Mouse (Mus musculus): ENCODE results near the gene Tbc1d9b. TPM values are rescaled to one million over a fixed set of nuclear protein-coding genes. Genes with fewer than 3 reads are reported as not detected.

Gene Tbc1d9b
- total RNA-seq, 2 experiments from 2014 or later: 71.9 to 77.0 TPM

DNA sequence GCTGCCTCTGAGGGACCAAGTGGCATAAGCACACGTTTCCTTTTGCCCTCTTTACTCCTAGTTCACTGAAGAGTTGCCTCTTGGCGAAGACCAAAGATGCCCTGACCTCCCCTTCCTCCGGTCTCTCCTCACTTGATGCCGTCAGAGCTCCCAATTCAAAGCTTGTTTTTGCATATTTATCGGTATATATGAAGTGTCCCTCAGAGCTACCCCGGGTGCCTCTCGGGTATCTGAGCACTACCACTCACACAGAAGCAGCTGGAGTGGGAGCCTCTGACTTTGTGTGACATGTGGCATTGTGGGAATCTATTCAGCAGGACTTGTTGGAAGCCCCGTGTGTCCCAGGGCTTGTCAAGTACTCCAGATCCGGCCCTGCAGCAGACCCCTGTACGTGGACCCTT lies 605 bp downstream of the Tbc1d9b start:
- no peak for DNase-seq (ENCODE audit: extremely low spot score in 1 of 2, low spot score in 2 of 2)
- intact Hi-C loops (cut with DNase I): loop anchor here (1.0 kb wide), 1 partner anchor 144 kb away; no protein-coding TSS in a partner anchor

- DNase-seq (ENCODE audit: extremely low spot score in 1 of 2, low spot score in 2 of 2): no peak
- intact Hi-C loops (cut with DNase I): no loop called here
Observed at GRCm38 (mm10) chr11:50132265-50132664, 1.1 kb downstream of the Tbc1d9b start.

GRCm38 (mm10) chr11:50134136-50134859 lies 3.1 kb downstream of the Tbc1d9b start:
- intact Hi-C loops (cut with DNase I): no loop called here

GRCm38 (mm10) chr11:50138206-50138822 lies 7.1 kb downstream of the Tbc1d9b start:
- intact Hi-C loops (cut with DNase I): no loop called here
- no peak for DNase-seq (ENCODE audit: extremely low spot score in 1 of 2, low spot score in 2 of 2)

More at GRCm38 (mm10) chr11:50134136-50134859, 3.1 kb downstream of the Tbc1d9b start:
- no peak for DNase-seq (ENCODE audit: extremely low spot score in 1 of 2, low spot score in 2 of 2)

GRCm38 (mm10) chr11:50139571-50139970 lies 8.4 kb downstream of the Tbc1d9b start:
- DNase-seq (ENCODE audit: extremely low spot score in 1 of 2, low spot score in 2 of 2): no peak
- intact Hi-C loops (cut with DNase I): no loop called here

DNA sequence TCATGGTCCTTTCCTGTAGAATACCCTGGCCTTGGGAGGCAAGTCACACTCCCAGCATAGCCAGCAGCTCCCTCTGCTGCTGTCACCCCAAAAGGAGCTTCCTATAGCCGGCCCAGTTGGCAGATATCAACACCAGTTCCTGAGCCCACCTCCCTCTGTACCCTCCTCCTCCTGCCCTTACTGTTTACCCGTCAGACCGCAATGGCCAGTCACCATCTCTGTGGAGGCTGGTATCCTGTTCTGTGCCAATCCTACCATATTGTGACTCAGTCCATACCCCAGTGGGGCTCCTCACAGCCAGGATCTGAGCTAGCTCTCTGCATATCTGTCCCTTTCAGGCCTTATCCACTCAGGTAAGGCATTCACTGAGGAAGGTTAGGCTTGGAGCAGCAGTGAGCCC lies 14.3 kb downstream of the Tbc1d9b start:
- DNase-seq (ENCODE audit: extremely low spot score in 1 of 2, low spot score in 2 of 2): no peak
- intact Hi-C loops (cut with DNase I): no loop called here

GRCm38 (mm10) chr11:50146121-50146520 lies 14.9 kb downstream of the Tbc1d9b start:
- DNase-seq (ENCODE audit: extremely low spot score in 1 of 2, low spot score in 2 of 2): no peak
- intact Hi-C loops (cut with DNase I): no loop called here

DNA sequence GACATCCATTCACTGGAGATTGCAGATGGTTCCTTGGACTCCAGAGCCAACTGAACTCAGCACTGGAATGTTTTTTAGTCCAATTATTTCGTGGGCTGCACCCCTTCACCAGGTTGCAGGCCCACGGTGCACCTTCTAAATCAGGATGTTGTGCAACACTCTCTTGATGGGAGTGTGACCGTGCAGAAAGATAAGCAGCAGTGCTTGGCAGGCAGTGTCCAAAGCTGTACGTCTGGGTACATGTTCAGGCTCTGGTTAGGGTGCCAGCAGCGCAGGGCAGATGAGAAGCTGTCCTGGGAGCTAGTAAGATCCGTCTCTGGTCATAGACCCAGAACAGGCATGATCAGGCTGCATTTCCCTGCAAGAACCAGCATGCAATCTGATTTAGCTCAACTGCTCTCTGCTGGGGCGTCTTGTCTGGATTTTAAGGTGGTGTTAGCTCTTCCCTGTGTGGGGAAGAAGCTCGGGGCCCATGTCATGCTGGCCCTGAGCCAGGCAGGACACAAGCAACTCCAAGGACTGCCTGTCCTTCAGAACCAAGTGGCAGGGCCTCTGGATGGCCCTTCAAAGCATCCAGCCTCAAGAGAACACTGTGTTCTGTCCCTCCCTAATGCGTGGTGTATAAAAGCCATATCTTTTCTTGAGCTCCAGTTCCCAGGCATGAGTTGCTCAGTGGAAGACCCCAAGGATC lies 16.2 kb downstream of the Tbc1d9b start:
- DNase-seq (ENCODE audit: extremely low spot score in 1 of 2, low spot score in 2 of 2): no peak
- intact Hi-C loops (cut with DNase I): no loop called here

GRCm38 (mm10) chr11:50147958-50148476 lies 16.8 kb downstream of the Tbc1d9b start:
- intact Hi-C loops (cut with DNase I): no loop called here

GRCm38 (mm10) chr11:50149200-50149599 lies 18.0 kb downstream of the Tbc1d9b start:
- intact Hi-C loops (cut with DNase I): no loop called here
- no peak for DNase-seq (ENCODE audit: extremely low spot score in 1 of 2, low spot score in 2 of 2)

More at GRCm38 (mm10) chr11:50147958-50148476, 16.8 kb downstream of the Tbc1d9b start:
- DNase-seq (ENCODE audit: extremely low spot score in 1 of 2, low spot score in 2 of 2): no peak

DNA sequence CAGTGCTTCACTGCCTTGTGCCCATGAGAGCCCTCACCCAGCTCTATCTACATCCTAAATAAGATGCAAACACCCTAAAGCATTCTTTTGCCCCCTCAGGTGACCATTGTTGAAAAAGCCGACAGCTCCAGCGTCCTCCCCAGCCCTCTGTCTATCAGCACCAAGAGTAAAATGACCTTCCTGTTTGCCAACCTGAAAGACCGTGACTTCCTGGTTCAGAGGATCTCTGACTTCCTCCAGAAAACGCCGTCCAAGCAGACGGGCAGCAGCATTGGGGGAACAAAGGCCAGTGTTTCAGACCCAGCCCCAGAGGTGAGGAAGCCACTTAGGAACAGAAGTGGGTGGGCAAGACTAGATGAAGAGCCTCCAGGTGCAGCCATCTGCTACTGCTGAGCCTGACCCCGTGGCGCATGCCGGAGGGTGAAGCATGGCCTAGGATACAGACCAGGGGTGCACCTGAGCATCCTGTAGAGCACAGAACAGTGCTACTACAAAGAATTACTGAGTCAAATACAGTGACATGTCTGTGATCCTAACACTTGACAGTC lies 18.5 kb downstream of the Tbc1d9b start:
- no peak for DNase-seq (ENCODE audit: extremely low spot score in 1 of 2, low spot score in 2 of 2)
- intact Hi-C loops (cut with DNase I): no loop called here

- intact Hi-C loops (cut with DNase I): no loop called here
- DNase-seq (ENCODE audit: extremely low spot score in 1 of 2, low spot score in 2 of 2): no peak
Observed at GRCm38 (mm10) chr11:50151374-50151773, 20.2 kb downstream of the Tbc1d9b start.

- DNase-seq (ENCODE audit: extremely low spot score in 1 of 2, low spot score in 2 of 2): no peak
- intact Hi-C loops (cut with DNase I): no loop called here
Observed at GRCm38 (mm10) chr11:50154166-50154565, 23.0 kb downstream of the Tbc1d9b start.

DNA sequence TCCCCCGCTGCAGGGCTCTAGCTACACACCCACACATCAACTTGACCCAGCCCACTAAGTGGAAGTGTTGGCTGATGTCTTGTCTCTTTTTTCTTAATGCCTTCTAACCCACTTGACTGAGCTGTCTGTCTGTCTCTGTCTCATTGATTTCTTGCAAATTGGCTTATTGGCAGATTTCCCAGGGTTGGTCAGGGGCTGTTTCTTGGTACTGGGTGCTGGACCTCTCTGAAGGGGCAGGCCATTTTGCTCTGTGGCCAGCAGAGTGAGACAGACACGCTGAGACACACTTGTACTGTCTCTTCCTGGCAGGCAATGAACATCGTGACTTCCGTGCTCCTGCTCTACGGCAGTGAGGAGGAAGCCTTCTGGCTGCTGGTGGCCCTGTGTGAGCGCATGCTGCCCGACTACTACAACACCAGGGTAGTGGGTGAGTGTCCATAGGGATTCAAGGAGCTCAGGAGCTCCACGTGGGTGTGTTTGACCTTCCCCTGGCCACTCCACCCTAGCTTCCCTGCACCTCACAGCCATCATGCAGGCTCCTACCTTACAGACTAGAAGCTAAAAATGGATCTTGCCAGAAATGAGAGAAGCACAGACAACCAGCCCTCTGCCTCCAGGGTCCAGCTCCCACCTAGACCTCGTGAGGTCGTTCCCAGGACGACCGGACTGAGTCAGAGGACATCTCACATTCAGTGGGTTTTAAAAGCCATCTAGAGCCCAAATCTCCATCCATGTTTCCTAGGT lies 23.8 kb downstream of the Tbc1d9b start:
- intact Hi-C loops (cut with DNase I): no loop called here
- DNase-seq (ENCODE audit: extremely low spot score in 1 of 2, low spot score in 2 of 2): no peak

DNA sequence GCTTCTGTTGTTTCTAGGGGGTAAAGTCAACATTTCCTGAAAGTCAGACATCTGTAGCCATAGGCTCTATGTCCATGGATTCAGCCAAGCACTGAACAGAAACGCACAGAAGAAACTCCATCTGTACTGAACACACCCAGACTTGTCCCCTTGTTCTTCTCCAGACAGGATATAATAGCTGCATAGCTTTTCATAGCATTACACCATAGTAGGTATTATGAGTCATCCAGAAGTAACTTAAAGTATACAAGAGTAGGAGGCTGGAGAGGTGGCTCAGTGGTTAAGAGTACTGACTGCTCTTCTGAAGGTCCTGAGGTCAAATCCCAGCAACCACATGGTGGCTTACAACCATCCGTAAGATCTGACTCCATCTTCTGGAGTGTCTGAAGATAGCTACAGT lies 24.6 kb downstream of the Tbc1d9b start:
- intact Hi-C loops (cut with DNase I): no loop called here
- no peak for DNase-seq (ENCODE audit: extremely low spot score in 1 of 2, low spot score in 2 of 2)

- intact Hi-C loops (cut with DNase I): no loop called here
Observed at GRCm38 (mm10) chr11:50156725-50157258, 25.6 kb downstream of the Tbc1d9b start.

DNA sequence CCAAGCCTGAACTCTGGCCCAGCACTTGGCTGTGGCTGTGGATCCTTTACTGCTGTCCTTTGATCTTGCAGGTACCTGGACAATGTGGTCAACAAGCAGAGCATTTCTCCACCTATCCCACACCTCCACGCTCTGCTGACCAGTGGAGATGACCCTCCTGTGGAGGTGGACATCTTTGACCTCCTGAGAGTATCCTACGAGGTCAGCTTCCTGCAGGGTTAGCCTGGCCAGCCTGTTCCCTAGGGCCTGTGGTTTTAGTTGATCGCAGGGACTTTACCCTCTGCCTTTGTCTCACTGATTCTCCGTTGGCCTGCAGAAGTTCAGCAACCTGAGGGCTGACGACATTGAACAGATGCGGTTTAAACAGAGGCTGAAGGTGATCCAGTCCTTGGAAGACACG lies 27.1 kb downstream of the Tbc1d9b start:
- intact Hi-C loops (cut with DNase I): no loop called here

More at GRCm38 (mm10) chr11:50156725-50157258, 25.6 kb downstream of the Tbc1d9b start:
- DNase-seq (ENCODE audit: extremely low spot score in 1 of 2, low spot score in 2 of 2): peak in 1 of 2 experiments; percentile 36

DNA sequence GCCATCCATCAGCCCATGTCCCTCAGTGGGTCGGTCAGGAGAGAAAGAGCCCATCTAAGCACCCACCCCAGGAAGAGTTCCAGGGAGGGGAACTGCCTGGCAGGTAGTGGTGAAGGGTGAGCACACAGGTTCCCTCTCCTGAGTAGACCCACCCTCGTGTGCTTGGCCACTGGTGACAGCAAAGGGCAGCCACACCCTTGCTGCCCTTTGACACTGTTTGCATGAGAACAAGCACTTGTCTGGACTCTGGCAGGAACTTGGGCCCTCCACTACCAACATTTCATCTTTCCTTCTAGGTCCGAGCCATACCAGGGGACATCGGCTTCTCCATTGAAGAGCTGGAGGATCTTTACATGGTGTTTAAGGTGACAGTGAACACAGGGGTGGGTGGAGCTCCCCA lies 28.2 kb downstream of the Tbc1d9b start:
- intact Hi-C loops (cut with DNase I): no loop called here
- DNase-seq (ENCODE audit: extremely low spot score in 1 of 2, low spot score in 2 of 2): no peak

More for the DNA sequence above, 27.1 kb downstream of the Tbc1d9b start:
- no peak for DNase-seq (ENCODE audit: extremely low spot score in 1 of 2, low spot score in 2 of 2)
